Mouse (Mus musculus) limb, embryonic 13.5 days (tissue): ENCODE measurements at regions not wholly inside any gene's neighbourhood (a gene's known extent, or its start where the extent isn't known, plus 50 kb on each side); places are given as distances from the start of the nearest gene placed in this dataset.

ENCODE experiments used
- ATAC-seq: fragments of 200-750 bp; cut with Nextera tagmentation; 2 replicates; pipeline ENCODE4 v1.8.0; 2017; ENCODE audit warnings: low read depth, moderate number of reproducible peaks, moderate TSS enrichment; ENCODE audit not compliant: low FRiP score
- H3K27ac ChIP-seq: fragments of 300-500 bp; sonication (generic); 2 replicates; pipeline ENCODE4 v1.5.1; 2015; ENCODE audit warnings: inconsistent platforms, mild to moderate bottlenecking, moderate library complexity
- H3K27me3 ChIP-seq: fragments of 300-500 bp; sonication (generic); 2 replicates; pipeline ENCODE4 v1.6.1; 2015; ENCODE audit warnings: mild to moderate bottlenecking, inconsistent platforms
- H3K36me3 ChIP-seq: fragments of 300-500 bp; sonication (generic); 2 replicates; pipeline ENCODE4 v1.6.1; 2015; ENCODE audit warnings: inconsistent platforms, mild to moderate bottlenecking, moderate library complexity
- H3K4me1 ChIP-seq: fragments of 300-500 bp; sonication (generic); 2 replicates; pipeline ENCODE4 v1.6.1; 2015; ENCODE audit warnings: inconsistent platforms
- H3K4me2 ChIP-seq: fragments of 300-500 bp; sonication (generic); replicated peaks from 2 replicates; pipeline ENCODE4 v1.6.1; 2015; ENCODE audit warnings: inconsistent platforms, mild to moderate bottlenecking, moderate library complexity
- H3K4me3 ChIP-seq: fragments of 300-500 bp; sonication (generic); 2 replicates; pipeline ENCODE4 v1.5.1; 2015; ENCODE audit warnings: moderate library complexity, mild to moderate bottlenecking, inconsistent platforms
- H3K9ac ChIP-seq: fragments of 300-500 bp; sonication (generic); 2 replicates; pipeline ENCODE4 v1.6.1; 2015; ENCODE audit warnings: mild to moderate bottlenecking, inconsistent platforms
- H3K9me3 ChIP-seq: fragments of 300-500 bp; sonication (generic); 2 replicates; pipeline ENCODE4 v1.6.1; 2016; ENCODE audit warnings: inconsistent platforms
- WGBS: fragments of 180-500 bp; shearing (Covaris S2); methylation state at CpG from one replicate; pipeline ENCODE4 v1.1.7; 2015; 5-methylcytosine and 5-hydroxymethylcytosine counted together

- no peaks in the 10 kb centered on the region; the same call in 1 of the 2 replicates for H3K27me3 ChIP-seq
- no peak overlapping the region for H3K4me2 ChIP-seq
- ATAC-seq, result no peak
- peaks cover 27% of the 10 kb centered on the region for H3K4me1 ChIP-seq
- no peak overlapping the region for H3K9ac ChIP-seq
- peaks cover 4% of the 10 kb centered on the region; the same call in 1 of the 2 replicates for H3K9me3 ChIP-seq
- 59% methylated on average over 9 of the region's 9 CpGs for WGBS
- no peak overlapping the region; the same call in 1 of the 2 replicates for H3K27ac ChIP-seq
- no peaks in the 10 kb centered on the region for H3K36me3 ChIP-seq
- H3K4me3 ChIP-seq, result no peak overlapping the region
Measured at GRCm38 (mm10) chr12:26535261-26535890, 66.4 kb downstream of the Cmpk2 start.

GRCm38 (mm10) chr12:26534229-26535105, 65.5 kb downstream of the Cmpk2 start:
- WGBS, result 10% methylated on average over 9 of the region's 9 CpGs
- Histone ChIP-seq H3K27ac (peak overlapping the region; percentile 6; the same call in 1 of the 2 replicates), H3K4me2 (peak overlapping the region; percentile 31; the same call in 1 of the 2 replicates), H3K36me3 (no peaks in the 10 kb centered on the region), H3K27me3 (no peaks in the 10 kb centered on the region; the same call in 1 of the 2 replicates), H3K4me3 (no peak overlapping the region), H3K9ac (no peak overlapping the region), H3K9me3 (peaks cover 9% of the 10 kb centered on the region; the same call in 1 of the 2 replicates), H3K4me1 (peaks cover 27% of the 10 kb centered on the region)
- ATAC-seq, result no peak

GRCm38 (mm10) chr12:26533641-26534151, 64.7 kb downstream of the Cmpk2 start:
- Histone ChIP-seq H3K4me1 (peaks cover 27% of the 10 kb centered on the region), H3K36me3 (no peaks in the 10 kb centered on the region), H3K4me3 (no peak overlapping the region), H3K9ac (no peak overlapping the region), H3K27me3 (no peaks in the 10 kb centered on the region; the same call in 1 of the 2 replicates), H3K9me3 (peaks cover 9% of the 10 kb centered on the region; the same call in 1 of the 2 replicates), H3K4me2 (peak overlapping the region; percentile 21; the same call in 1 of the 2 replicates), H3K27ac (peak overlapping the region; percentile 72)
- WGBS, result 20% methylated on average over 9 of the region's 9 CpGs
- peak; percentile 41 for ATAC-seq

GRCm38 (mm10) chr12:26532823-26533640, 64.0 kb downstream of the Cmpk2 start:
- peak overlapping the region; percentile 49 for H3K4me2 ChIP-seq
- no peak overlapping the region for H3K9ac ChIP-seq
- H3K27me3 ChIP-seq, result no peaks in the 10 kb centered on the region; the same call in 1 of the 2 replicates
- no peak overlapping the region for H3K4me3 ChIP-seq
- peak overlapping the region; percentile 72; the same call in 1 of the 2 replicates for H3K27ac ChIP-seq
- ATAC-seq, result peak; percentile 89
- 18% methylated on average over 13 of the region's 13 CpGs for WGBS
- H3K36me3 ChIP-seq, result no peaks in the 10 kb centered on the region
- peaks cover 9% of the 10 kb centered on the region; the same call in 1 of the 2 replicates for H3K9me3 ChIP-seq
- H3K4me1 ChIP-seq, result peaks cover 27% of the 10 kb centered on the region

GRCm38 (mm10) chr12:26532076-26532475, 63.1 kb downstream of the Cmpk2 start:
- H3K4me1 ChIP-seq, result peaks cover 27% of the 10 kb centered on the region
- no peak overlapping the region for H3K27ac ChIP-seq
- H3K27me3 ChIP-seq, result no peaks in the 10 kb centered on the region
- H3K4me3 ChIP-seq, result no peak overlapping the region
- H3K9me3 ChIP-seq, result peaks cover 9% of the 10 kb centered on the region; the same call in 1 of the 2 replicates
- 78% methylated on average over 6 of the region's 6 CpGs for WGBS
- H3K36me3 ChIP-seq, result no peaks in the 10 kb centered on the region
- no peak for ATAC-seq
- no peak overlapping the region for H3K9ac ChIP-seq
- H3K4me2 ChIP-seq, result no peak overlapping the region
